In genomic region chr11:117316441-117317331, GRCm38 (mm10) we compare ENCODE assay signal across 7 mouse cellular contexts.
DNase-seq lines count a peak whose midpoint lies in the region; ATAC-seq and TF ChIP-seq lines count a peak whose summit lies in the region.

No protein-coding gene starts in this region.

- no peak for TF ChIP-seq EP300 in liver, embryonic 14.5 days (IDR thresholded peaks at IDR 0.05; ENCODE audit: low read depth)

- H3K9ac ChIP-seq in liver, embryonic 14.5 days (replicated peaks) = peak overlapping the region; percentile 44; the same call in 1 of the 2 replicates
- H3K9ac ChIP-seq in neural tube, embryonic 13.5 days = peak overlapping the region; percentile 56

- H3K27ac ChIP-seq in hindbrain, embryonic 10.5 days = peak overlapping the region; percentile 89
- H3K27ac ChIP-seq in liver, embryonic 14.5 days = peak overlapping the region; percentile 48; the same call in 1 of the 2 replicates
- H3K27ac ChIP-seq in neural tube, embryonic 13.5 days (replicated peaks) = peak overlapping the region; percentile 89

- peak; percentile 48 for DNase-seq in right cerebral cortex, postnatal 14 days
- no peak for DNase-seq in right cerebral cortex, postnatal 36 days (ENCODE audit: low spot score in 2 of 2)
- DNase-seq in embryo, embryonic 11 days = peak; percentile 66
- DNase-seq in hindbrain, embryonic 10.5 days (ENCODE audit: low spot score) = peak; percentile 64
- no peak for DNase-seq in liver, embryonic 14.5 days (ENCODE audit: low read depth in 3 of 3, low spot score in 3 of 3)
- no peak for DNase-seq in urinary bladder, adult 18-20 months (ENCODE audit: low spot score in 2 of 2)

- H3K9me3 ChIP-seq in hindbrain, embryonic 10.5 days = no peaks in the 10 kb centered on the region
- no peaks in the 10 kb centered on the region for H3K9me3 ChIP-seq in liver, embryonic 14.5 days (ENCODE audit: control insufficient read depth, low read length)
- no peaks in the 10 kb centered on the region for H3K9me3 ChIP-seq in neural tube, embryonic 13.5 days

- H3K4me1 ChIP-seq in hindbrain, embryonic 10.5 days (replicated peaks) = peaks cover 99% of the 10 kb centered on the region
- H3K4me1 ChIP-seq in liver, embryonic 14.5 days (replicated peaks; ENCODE audit: control insufficient read depth in 2 of 2, insufficient read depth in 2 of 2, low read length in 1 of 2) = peaks cover 32 to 47% of the 10 kb centered on the region in 2 experiments
- H3K4me1 ChIP-seq in neural tube, embryonic 13.5 days (replicated peaks) = peaks cover 85% of the 10 kb centered on the region

- no peaks in the 10 kb centered on the region for H3K27me3 ChIP-seq in hindbrain, embryonic 10.5 days (ENCODE audit: insufficient read depth, poor library complexity, severe bottlenecking)
- no peaks in the 10 kb centered on the region for H3K27me3 ChIP-seq in liver, embryonic 14.5 days (ENCODE audit: control insufficient read depth, insufficient read depth, low read length)
- H3K27me3 ChIP-seq in neural tube, embryonic 13.5 days = no peaks in the 10 kb centered on the region

- peak overlapping the region; percentile 38 for H3K4me3 ChIP-seq in hindbrain, embryonic 10.5 days
- H3K4me3 ChIP-seq in liver, embryonic 14.5 days (ENCODE audit: insufficient read depth in 1 of 2, low read depth in 2 of 2, low read length in 2 of 2) = 0 out of 4 replicates have a peak overlapping the region, but pooled peaks of 1 of the 2 experiments have one; percentile 3
- no peak overlapping the region for H3K4me3 ChIP-seq in neural tube, embryonic 13.5 days

- H3K36me3 ChIP-seq in hindbrain, embryonic 10.5 days = no peaks in the 10 kb centered on the region
- no peaks in the 10 kb centered on the region for H3K36me3 ChIP-seq in liver, embryonic 14.5 days (replicated peaks; ENCODE audit: control insufficient read depth, insufficient read depth, low read depth)
- no peaks in the 10 kb centered on the region for H3K36me3 ChIP-seq in neural tube, embryonic 13.5 days

- H3K4me2 ChIP-seq in liver, embryonic 14.5 days (ENCODE audit: low read depth) = peak overlapping the region; percentile 44
- peak overlapping the region; percentile 30 for H3K4me2 ChIP-seq in neural tube, embryonic 13.5 days

- no peak for ATAC-seq in liver, embryonic 14.5 days (ENCODE audit: insufficient read depth)
- ATAC-seq in neural tube, embryonic 13.5 days (ENCODE audit: low read depth) = no peak

- no peak; the same call in 1 of the 2 replicates for TF ChIP-seq CTCF in liver, embryonic 14.5 days (IDR thresholded peaks at IDR 0.05; ENCODE audit: low read depth)

- WGBS in hindbrain, embryonic 10.5 days = 44% methylated on average over 16 of the region's 16 CpGs
- 46% methylated on average over 16 of the region's 16 CpGs for WGBS in liver, embryonic 14.5 days (ENCODE audit: insufficient replicate concordance)
- WGBS in neural tube, embryonic 13.5 days = 54% methylated on average over 16 of the region's 16 CpGs

Comparison
In these comparisons a context has a peak if more than half of its experiments do, and no peak if none do; other contexts are left out.
1. DNase-seq: peak in right cerebral cortex, postnatal 14 days (single experiment), embryo, embryonic 11 days (single experiment) and hindbrain, embryonic 10.5 days (single experiment); none in right cerebral cortex, postnatal 36 days (0 of 2), liver, embryonic 14.5 days (0 of 3) and urinary bladder, adult 18-20 months (0 of 2).
2. Peak in every context shown above with its lines, with median percentiles within 50 percentile points of each other: H3K27ac ChIP-seq.